Mouse (Mus musculus): ENCODE measurements around the gene Tlx2.

Gene Tlx2

GRCm38 (mm10) chr6:83070247-83070310 is at the start of gene Tlx2:
Tlx2 (minus strand) TSS chr6:83070293.
- DNase-seq = no peak

DNA sequence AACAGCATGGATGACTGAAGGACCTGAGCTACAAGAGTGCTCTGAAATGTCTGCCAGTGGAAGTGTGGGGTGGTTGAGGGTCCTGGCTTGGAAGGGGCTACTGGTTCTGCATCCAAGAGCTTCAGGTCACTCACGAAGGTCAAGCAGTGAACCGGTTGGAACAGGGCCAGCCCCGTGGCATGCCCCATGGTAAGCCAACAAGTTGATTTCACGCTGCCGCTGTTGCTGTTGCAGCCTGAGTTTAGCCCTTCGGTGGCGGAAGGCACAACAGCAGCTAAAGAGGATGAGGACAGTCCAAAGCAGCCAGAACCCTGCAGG is 49.6 kb upstream of the Tlx2 start:
- no peak for DNase-seq

GRCm38 (mm10) chr6:83118825-83119733 is 49.0 kb upstream of the Tlx2 start:
- DNase-seq = no peak

GRCm38 (mm10) chr6:83118369-83118768 is 48.3 kb upstream of the Tlx2 start:
- no peak for DNase-seq

- DNase-seq = no peak
These were observed 47.5 kb upstream of the Tlx2 start for GRCm38 (mm10) chr6:83117616-83118015.

DNA sequence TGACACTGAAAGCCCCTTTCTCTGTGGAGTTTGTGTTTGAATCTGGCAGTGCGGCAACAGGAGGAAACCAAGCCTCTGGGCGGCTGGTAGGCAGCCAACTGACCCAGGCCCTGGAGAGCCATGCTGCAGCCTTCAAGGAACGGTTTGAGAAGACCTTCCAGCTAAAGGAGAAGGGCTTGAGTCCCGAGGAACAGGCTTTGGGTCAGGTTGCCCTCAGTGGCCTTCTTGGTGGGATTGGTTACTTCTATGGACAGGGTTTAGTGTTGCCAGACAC is 47.0 kb upstream of the Tlx2 start:
- no peak for DNase-seq

GRCm38 (mm10) chr6:83116373-83117164 is 46.5 kb upstream of the Tlx2 start:
- no peak for DNase-seq

GRCm38 (mm10) chr6:83115682-83116372 is 45.7 kb upstream of the Tlx2 start:
- peak; percentile 38 for DNase-seq

DNA sequence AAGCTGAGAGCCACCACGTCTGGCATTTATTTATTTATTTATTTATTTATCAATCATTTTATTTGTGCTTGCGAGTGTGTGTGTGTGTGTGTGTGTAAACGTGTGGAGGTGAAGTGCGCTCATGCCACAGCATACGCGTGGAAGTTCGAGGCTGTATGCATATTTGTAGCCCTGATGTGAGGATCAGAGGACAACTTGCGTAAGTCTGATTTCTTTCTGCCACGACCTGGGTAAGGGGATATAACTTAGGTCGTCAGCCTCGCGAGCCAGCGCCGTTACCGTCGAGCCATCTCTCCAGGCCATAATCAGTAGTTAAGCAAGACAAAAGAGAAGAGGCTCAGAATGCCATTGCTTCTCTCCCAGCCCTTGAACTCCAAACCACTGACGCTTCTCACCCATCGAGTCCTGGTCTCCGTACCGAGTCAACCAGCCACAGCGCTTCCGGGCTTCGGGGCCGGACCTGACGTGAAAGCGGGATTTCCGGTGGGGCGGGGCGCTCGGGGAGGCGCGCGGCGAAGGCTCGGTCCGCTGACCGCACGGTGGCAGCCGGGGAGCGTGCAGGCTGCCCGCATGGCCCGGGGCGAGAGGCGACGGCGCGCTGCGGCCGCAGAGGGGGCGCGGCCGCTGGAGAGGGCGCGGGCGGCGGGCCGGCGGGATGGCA is 45.0 kb upstream of the Tlx2 start, which contains the start of gene Mogs:
Gene Mogs, plus strand, starts transcription at position 486 of the 661 bp plus-strand sequence.
- peak; percentile 91 for DNase-seq

DNA sequence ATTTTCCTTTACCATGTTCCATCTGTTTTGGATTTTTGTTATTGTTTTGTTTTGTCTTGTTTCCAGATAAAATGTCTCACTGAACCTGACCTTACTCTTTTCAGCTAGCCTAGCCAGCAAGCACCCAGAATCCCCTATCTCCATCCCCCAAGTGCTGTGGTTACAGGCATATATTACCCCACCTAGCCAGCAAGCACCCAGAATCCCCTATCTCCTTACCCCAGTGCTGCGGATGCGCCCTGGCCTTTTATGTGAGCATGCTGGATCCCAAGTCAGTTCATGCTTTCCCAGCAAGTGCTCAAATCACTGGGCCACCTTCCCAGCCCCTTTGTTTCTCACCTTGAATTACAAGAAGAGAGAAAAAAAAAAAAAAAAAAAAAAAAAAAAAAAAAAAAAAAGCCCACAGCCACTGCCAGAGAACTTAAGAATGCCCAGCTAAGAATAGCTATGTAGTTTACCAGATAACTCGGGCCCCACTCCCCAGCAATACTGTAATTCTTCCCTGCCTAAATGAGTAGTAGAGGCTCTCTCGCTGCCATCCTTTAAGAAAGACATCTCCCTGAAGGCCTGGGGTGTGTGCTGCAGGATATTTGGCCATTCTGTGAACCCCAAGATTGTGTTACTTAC is 41.5 kb upstream of the Tlx2 start:
- DNase-seq = no peak

GRCm38 (mm10) chr6:83108762-83109668 is 38.9 kb upstream of the Tlx2 start, which contains the start of gene Mrpl53:
Mrpl53 (plus strand) TSS chr6:83109040.
- peak; percentile 72 for DNase-seq

- DNase-seq = peak; percentile 53
These were observed 37.7 kb upstream of the Tlx2 start for GRCm38 (mm10) chr6:83107566-83108400.

- peak; percentile 81 for DNase-seq
These were observed 34.1 kb upstream of the Tlx2 start for GRCm38 (mm10) chr6:83104158-83104557.

- DNase-seq = no peak
These were observed 33.1 kb upstream of the Tlx2 start for GRCm38 (mm10) chr6:83103130-83103650.

DNA sequence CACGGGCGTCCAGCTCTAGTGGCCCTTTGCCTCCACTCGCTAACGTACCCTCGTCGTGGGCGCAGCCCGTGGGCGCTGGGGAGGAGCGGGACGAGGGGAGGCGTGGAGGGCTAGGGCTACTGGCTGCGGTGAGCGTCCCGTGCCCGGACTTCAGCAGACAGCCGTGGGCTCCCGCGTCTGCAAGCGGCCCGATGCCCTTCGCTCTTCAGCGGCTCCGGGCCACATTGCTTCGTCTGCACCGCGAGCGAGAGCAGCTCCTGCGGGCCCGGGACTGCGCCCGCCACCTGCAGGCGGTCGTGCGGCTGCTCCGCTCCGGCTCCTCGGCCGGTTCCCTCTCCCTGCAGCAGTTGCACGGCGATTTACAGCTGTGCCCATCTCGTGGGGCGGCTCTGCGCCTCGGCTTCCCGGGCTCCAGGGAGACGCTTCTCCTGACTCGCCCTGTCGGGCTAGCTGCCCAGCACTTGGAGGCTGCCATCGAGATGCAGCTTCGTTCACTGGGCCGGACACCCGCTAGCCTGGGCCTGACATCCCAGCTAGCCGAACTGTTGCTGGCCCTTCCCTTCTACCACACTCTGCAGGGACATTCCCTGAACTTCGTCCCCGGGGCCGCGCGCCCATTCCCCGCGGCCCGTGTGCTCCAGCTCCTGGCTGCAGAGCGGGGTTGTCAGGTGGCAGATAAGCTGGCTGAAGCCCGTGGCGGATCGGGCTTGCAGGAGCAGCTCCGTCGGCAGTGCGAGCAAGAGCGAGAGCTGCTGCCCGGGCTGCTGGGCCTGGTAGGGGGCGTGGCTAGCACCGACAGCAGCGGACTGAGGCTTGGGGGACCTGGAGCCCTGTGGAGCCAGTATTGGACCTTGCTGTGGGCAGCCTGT is 31.8 kb upstream of the Tlx2 start:
- DNase-seq = peak; percentile 62

DNA sequence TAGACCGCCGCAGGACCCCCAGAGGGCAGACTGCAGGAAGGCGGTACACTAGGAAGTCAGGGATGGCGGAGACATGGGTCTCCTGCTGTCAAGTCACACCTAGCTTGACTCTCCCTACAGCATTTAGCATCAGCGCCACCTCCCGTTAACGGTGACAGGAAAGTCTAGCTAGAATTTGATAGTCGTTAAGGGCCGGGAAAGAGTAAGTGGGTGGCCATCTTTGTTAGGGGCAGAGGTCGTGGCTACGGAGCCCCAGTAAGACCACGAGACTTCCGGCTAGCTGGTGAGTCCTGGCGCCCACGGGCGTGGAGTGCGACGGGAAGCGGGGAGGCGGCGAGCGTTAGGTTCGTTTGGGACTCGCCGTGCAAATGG is 31.2 kb upstream of the Tlx2 start, which contains the start of the genes Ccdc142 and Gm42688:
Gene Ccdc142, plus strand, starts transcription at position 286 of the 372 bp plus-strand sequence.
Gene Gm42688, plus strand, starts transcription at position 302 of the 372 bp plus-strand sequence.
- peak; percentile 93 for DNase-seq

DNA sequence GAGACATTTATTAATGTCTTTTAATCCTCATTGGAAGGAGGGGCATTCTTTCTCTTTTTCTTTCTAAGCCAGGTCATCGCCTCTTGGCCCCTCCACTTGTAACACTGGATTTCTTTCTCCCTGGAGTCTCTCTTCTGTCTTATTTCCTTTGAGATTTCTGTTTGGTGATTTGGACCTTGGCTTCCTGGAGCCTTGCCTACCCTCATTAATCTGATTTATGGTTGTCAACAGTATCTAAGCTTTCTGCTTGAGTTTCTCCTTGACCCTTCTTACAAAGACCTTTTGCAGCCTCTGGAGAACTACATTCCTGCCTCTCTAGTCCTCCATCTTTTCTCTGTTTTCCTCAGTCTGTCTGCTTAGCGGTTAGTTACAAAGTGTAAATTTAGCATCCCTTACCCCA is 28.3 kb upstream of the Tlx2 start:
- no peak for DNase-seq

- DNase-seq = no peak
These were observed 25.9 kb upstream of the Tlx2 start for GRCm38 (mm10) chr6:83095968-83096367.

GRCm38 (mm10) chr6:83092416-83093127 is 22.5 kb upstream of the Tlx2 start:
- DNase-seq = no peak

Measured in layer of hippocampus, adult 9-11 months (tissue).